In genomic region chr2:152723651-152724331, GRCm38 (mm10) we compare ENCODE assay signal across 7 mouse cellular contexts. TPM values are rescaled to one million over a fixed set of nuclear protein-coding genes. Genes with fewer than 3 reads are reported as not detected.
DNase-seq lines count a peak whose midpoint lies in the region; ATAC-seq and TF ChIP-seq lines count a peak whose summit lies in the region.

No protein-coding gene starts in this region.

- no peaks in the 10 kb centered on the region for H3K9me3 ChIP-seq in ES-E14 (ENCODE audit: control insufficient read depth, insufficient read depth, low read depth, low read length)
- H3K9me3 ChIP-seq in heart, embryonic 12.5 days (replicated peaks): no peaks in the 10 kb centered on the region
- H3K9me3 ChIP-seq in megakaryocyte, embryonic 14.5 days: no peaks in the 10 kb centered on the region

- peaks cover 12 to 26% of the 10 kb centered on the region in 2 experiments for H3K4me1 ChIP-seq in ES-E14 (ENCODE audit: control insufficient read depth in 2 of 2, insufficient read depth in 2 of 2, low read length in 2 of 2, poor library complexity in 1 of 2)
- H3K4me1 ChIP-seq in heart, embryonic 12.5 days (replicated peaks): peaks cover 33% of the 10 kb centered on the region
- H3K4me1 ChIP-seq in megakaryocyte, embryonic 14.5 days: peaks cover 34% of the 10 kb centered on the region

- WGBS in heart, embryonic 12.5 days: 4% methylated on average over 37 of the region's 37 CpGs

- ATAC-seq in common myeloid progenitor, adult 5-6 weeks (replicated peaks; ENCODE audit: low read depth, poor library complexity, severe bottlenecking): peak; percentile 19; the same call in 1 of the 2 replicates
- ATAC-seq in heart, embryonic 12.5 days (ENCODE audit: insufficient number of reproducible peaks, low FRiP score): peak; percentile 35; the same call in 1 of the 2 replicates

- DNase-seq in ES-E14 (ENCODE audit: low read depth, low spot score): no peak
- DNase-seq in kidney, postnatal 25 days: peak; percentile 54 to 85
- DNase-seq in c-Kit-positive CD71-positive TER-119-positive erythroid progenitor cells, embryonic 14.5 days (ENCODE audit: low spot score): no peak
- no peak for DNase-seq in frontal cortex, postnatal 10 days (ENCODE audit: low spot score in 2 of 2)

- H3K4me3 ChIP-seq in ES-E14 (ENCODE audit: insufficient read depth in 1 of 2, low read depth in 1 of 2, low read length in 2 of 2, poor library complexity in 1 of 2, severe bottlenecking in 1 of 2): peak overlapping the region; percentile 44 to 72
- peak overlapping the region; percentile 50 for H3K4me3 ChIP-seq in heart, embryonic 12.5 days
- H3K4me3 ChIP-seq in megakaryocyte, embryonic 14.5 days (replicated peaks): peak overlapping the region; percentile 28

- peak overlapping the region; percentile 91 for H3K4me2 ChIP-seq in heart, embryonic 12.5 days

- no peaks in the 10 kb centered on the region for H3K27me3 ChIP-seq in heart, embryonic 12.5 days (replicated peaks)
- H3K27me3 ChIP-seq in megakaryocyte, embryonic 14.5 days (replicated peaks): peaks cover 34% of the 10 kb centered on the region

- in situ Hi-C loops in ES-E14 (cut with MboI; ENCODE audit: low sequenced_read_pairs in 2 of 2, unreplicated experiment in 2 of 2): no loop called here

- no peaks in the 10 kb centered on the region for H3K36me3 ChIP-seq in ES-E14 (ENCODE audit: control insufficient read depth, insufficient read depth, low read length, poor library complexity, severe bottlenecking)
- H3K36me3 ChIP-seq in heart, embryonic 12.5 days: no peaks in the 10 kb centered on the region
- H3K36me3 ChIP-seq in megakaryocyte, embryonic 14.5 days (replicated peaks; ENCODE audit: low read length): no peaks in the 10 kb centered on the region

- no peak overlapping the region for H3K27ac ChIP-seq in ES-E14 (ENCODE audit: insufficient read depth, low read depth, low read length, poor library complexity, severe bottlenecking)
- H3K27ac ChIP-seq in heart, embryonic 12.5 days (ENCODE audit: poor library complexity, severe bottlenecking): no peak overlapping the region; the same call in 1 of the 2 replicates

- H3K9ac ChIP-seq in ES-E14 (ENCODE audit: insufficient read depth, low read depth, low read length, poor library complexity, severe bottlenecking): peak overlapping the region; percentile 73
- H3K9ac ChIP-seq in heart, embryonic 12.5 days: peak overlapping the region; percentile 63

TF ChIP-seq in ES-E14, 5 proteins besides CTCF, POLR2A, EP300 and RAD21:
- TF ChIP-seq ZNF384 (IDR thresholded peaks at IDR 0.05; ENCODE audit: low read depth, low read length) (no peak), HCFC1 (IDR thresholded peaks at IDR 0.05; ENCODE audit: borderline replicate concordance, insufficient read depth, low read length) (no peak), CHD2 (IDR thresholded peaks at IDR 0.05; ENCODE audit: low read depth, low read length) (no peak), ZC3H11A (IDR thresholded peaks at IDR 0.05; ENCODE audit: borderline replicate concordance, low read depth, low read length) (no peak), MAFK (IDR thresholded peaks at IDR 0.05; ENCODE audit: insufficient read depth, low read depth, low read length) (no peak)
TF ChIP-seq in ES-E14: peak in this region for 0.

RNA-seq across cellular contexts. Expression of gene Id1, which starts 12.3 kb away (rescaled TPM):
- 74.5 and 122 TPM in 2 replicates for total RNA-seq in ES-E14 (2012; rRNA removed)
- 2.8 and 5.8 TPM in 2 replicates for total RNA-seq in common myeloid progenitor, adult 5-6 weeks (2017)
- polyA plus RNA-seq in heart, embryonic 12.5 days (2016; fragmentation: Nextera tagmentation; extraction: Ambion mirVana): 87.7 and 90.9 TPM in 2 replicates
- 9.3 and 45.9 TPM in 2 replicates for polyA plus RNA-seq in megakaryocyte, embryonic 14.5 days (2012; ENCODE audit: insufficient read depth, low replicate concordance)

RNA-seq across cellular contexts. Expression of gene Cox4i2, which starts 30.2 kb away (rescaled TPM):
- total RNA-seq in ES-E14 (2012; rRNA removed): 1.7 and 2.3 TPM in 2 replicates
- 2.7 and 3.7 TPM in 2 replicates for total RNA-seq in common myeloid progenitor, adult 5-6 weeks (2017)
- 18.9 and 20.8 TPM in 2 replicates for polyA plus RNA-seq in heart, embryonic 12.5 days (2016; fragmentation: Nextera tagmentation; extraction: Ambion mirVana)
- 2.8 TPM in 1 of 2 replicates, not detected in the other for polyA plus RNA-seq in megakaryocyte, embryonic 14.5 days (2012; ENCODE audit: insufficient read depth, low replicate concordance)

RNA-seq across cellular contexts. Expression of gene Mcts2, which starts 37.0 kb away (rescaled TPM):
- 39.3 and 87.4 TPM in 2 replicates for total RNA-seq in ES-E14 (2012; rRNA removed)
- 3.8 and 10.0 TPM in 2 replicates for total RNA-seq in common myeloid progenitor, adult 5-6 weeks (2017)
- polyA plus RNA-seq in heart, embryonic 12.5 days (2016; fragmentation: Nextera tagmentation; extraction: Ambion mirVana): 23.1 and 25.2 TPM in 2 replicates
- not detected in 2 replicates for polyA plus RNA-seq in megakaryocyte, embryonic 14.5 days (2012; ENCODE audit: insufficient read depth, low replicate concordance)

RNA-seq across cellular contexts. Expression of gene H13, which starts 54.5 kb away (rescaled TPM):
- 55.0 and 91.6 TPM in 2 replicates for total RNA-seq in ES-E14 (2012; rRNA removed)
- 68.2 and 70.3 TPM in 2 replicates for total RNA-seq in common myeloid progenitor, adult 5-6 weeks (2017)
- polyA plus RNA-seq in heart, embryonic 12.5 days (2016; fragmentation: Nextera tagmentation; extraction: Ambion mirVana): 87.5 and 91.9 TPM in 2 replicates
- 88.7 and 308 TPM in 2 replicates for polyA plus RNA-seq in megakaryocyte, embryonic 14.5 days (2012; ENCODE audit: insufficient read depth, low replicate concordance)

Comparison
In these comparisons a context has a peak if more than half of its experiments do, and no peak if none do; other contexts are left out.
1. DNase-seq: peak in kidney, postnatal 25 days (2 of 2); none in ES-E14 (single experiment), c-Kit-positive CD71-positive TER-119-positive erythroid progenitor cells, embryonic 14.5 days (single experiment) and frontal cortex, postnatal 10 days (0 of 2).
2. RNA of gene Id1, which starts 12.3 kb away (total RNA-seq): 74.5 to 122 TPM in ES-E14; 2.8 to 5.8 TPM in common myeloid progenitor, adult 5-6 weeks; every median in the first group is over 10 times any median in the second.
3. Peak in every context shown above with its lines, with median percentiles within 50 percentile points of each other: H3K4me3 ChIP-seq.